Mouse (Mus musculus) lung, embryonic 16.5 days (tissue): ENCODE results near the gene Usp7. TPM values are rescaled to one million over a fixed set of nuclear protein-coding genes. Genes with fewer than 3 reads are reported as not detected.
A peak's percentile ranks its signal among the peaks of the same experiment; 100 is the strongest.

Experiments
- ATAC-seq: fragments of 200-750 bp; cut with Nextera tagmentation; 2 replicates; pipeline ENCODE4 v1.8.0; 2017; ENCODE audit warnings: low read depth, mild to moderate bottlenecking, moderate library complexity
- H3K27ac ChIP-seq: fragments of 300-500 bp; sonication (generic); 2 replicates; pipeline ENCODE4 v1.5.1; 2014; ENCODE audit warnings: mild to moderate bottlenecking, control low read depth, low read length
- H3K27me3 ChIP-seq: fragments of 300-500 bp; sonication (generic); 2 replicates; pipeline ENCODE4 v1.6.1; 2014; ENCODE audit warnings: low read depth, low read length, mixed read lengths; ENCODE audit not compliant: control insufficient read depth, insufficient read depth
- H3K36me3 ChIP-seq: fragments of 300-500 bp; sonication (generic); 2 replicates; pipeline ENCODE4 v1.6.1; 2014; ENCODE audit warnings: low read length; ENCODE audit not compliant: control insufficient read depth, insufficient read depth
- H3K4me1 ChIP-seq: fragments of 300-500 bp; sonication (generic); replicated peaks from 2 replicates; pipeline ENCODE4 v1.6.1; 2014; ENCODE audit warnings: low read length, mixed read lengths; ENCODE audit not compliant: control insufficient read depth, insufficient read depth
- H3K4me2 ChIP-seq: fragments of 300-500 bp; sonication (generic); 2 replicates; pipeline ENCODE4 v1.6.1; 2014; ENCODE audit warnings: low read depth, low read length, control low read depth
- H3K4me3 ChIP-seq: fragments of 300-500 bp; sonication (generic); 2 replicates; pipeline ENCODE4 v1.5.1; 2014; ENCODE audit warnings: mild to moderate bottlenecking, low read length, control low read depth
- H3K9ac ChIP-seq: fragments of 300-500 bp; sonication (generic); 2 replicates; pipeline ENCODE4 v1.6.1; 2014; ENCODE audit warnings: low read length, control low read depth
- H3K9me3 ChIP-seq: fragments of 300-500 bp; sonication (generic); 2 replicates; pipeline ENCODE4 v1.6.1; 2016; ENCODE audit warnings: low read length; ENCODE audit not compliant: control insufficient read depth
- WGBS: fragments of 180-500 bp; shearing (Covaris S2); extraction: QIAGEN DNeasy Blood & Tissue Kit; methylation state at CpG from one replicate; pipeline ENCODE4 v1.1.7; 2014; 5-methylcytosine and 5-hydroxymethylcytosine counted together
- polyA plus RNA-seq: library from polyadenylated mRNA; unstranded; fragments of >200 nt; fragmentation: Nextera tagmentation; extraction: Ambion mirVana; gene quantifications from 2 replicates; pipeline ENCODE4 v1.2.1, GENCODE M21; 2015

Usp7 gene
- polyA plus RNA-seq, 1 experiment from 2014 or later = 23.1 TPM

DNA sequence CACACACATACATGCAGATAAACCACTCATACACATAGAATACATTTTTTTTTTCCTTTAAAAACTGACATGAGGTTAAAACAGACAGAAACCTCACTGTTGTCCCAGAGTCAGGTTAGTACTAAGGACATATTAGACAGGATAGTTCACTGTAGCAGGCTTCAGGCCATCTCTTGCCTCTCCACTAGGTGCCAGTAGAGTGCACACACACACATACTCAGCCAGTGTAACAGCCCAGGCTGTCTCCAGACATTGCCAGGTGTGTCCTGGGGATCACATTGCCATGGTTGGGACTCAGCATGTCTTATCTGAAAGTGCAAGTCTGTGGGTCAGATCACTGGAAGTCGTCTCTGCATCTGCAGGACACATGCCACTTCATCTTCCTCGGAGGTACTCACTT, 148.3 kb downstream of the Usp7 start:
- WGBS = 53% methylated on average over 2 of the region's 2 CpGs
- peak; percentile 74 for ATAC-seq

More for the DNA sequence above, 148.3 kb downstream of the Usp7 start:
- Histone ChIP-seq H3K4me1 (no peaks in the 10 kb centered on the region), H3K27me3 (no peaks in the 10 kb centered on the region), H3K4me3 (no peak overlapping the region), H3K4me2 (no peak overlapping the region), H3K9ac (no peak overlapping the region), H3K36me3 (peaks cover 25% of the 10 kb centered on the region), H3K9me3 (no peaks in the 10 kb centered on the region), H3K27ac (no peak overlapping the region)

Other genes starting within 250 kb of the Usp7 start
- gene Pmm2, start 154.6 kb downstream of the Usp7 start, polyA plus RNA-seq = 51.1 and 51.6 TPM in 2 replicates
- 16.2 and 17.0 TPM in 2 replicates for gene Tmem186, start 154.6 kb downstream of the Usp7 start, polyA plus RNA-seq
- 96.4 and 97.7 TPM in 2 replicates for gene Carhsp1, start 120.2 kb downstream of the Usp7 start, polyA plus RNA-seq
- gene Gm5767, start 111.5 kb downstream of the Usp7 start, polyA plus RNA-seq = not detected in 2 replicates
- 16.0 and 17.9 TPM in 2 replicates for gene 1810013L24Rik, start 37.8 kb upstream of the Usp7 start, polyA plus RNA-seq